Mouse (Mus musculus) frontal cortex, adult (tissue): ENCODE data around the gene Samd10.
A peak's percentile ranks its signal among the peaks of the same experiment; 100 is the strongest.

Source experiments
- ATAC-seq: cut with Nextera tagmentation; 2 replicates; pipeline ENCODE4 v1.9.2; 2017; ENCODE audit warnings: mild to moderate bottlenecking, moderate library complexity, mixed read lengths; ENCODE audit not compliant: low TSS enrichment

The Samd10 gene

GRCm38 (mm10) chr2:181577126-181577525, 21.9 kb downstream of the Samd10 start:
- ATAC-seq: no peak

- no peak for ATAC-seq
These were observed 22.4 kb downstream of the Samd10 start for GRCm38 (mm10) chr2:181576613-181577012.

GRCm38 (mm10) chr2:181574921-181575545, 24.0 kb downstream of the Samd10 start:
- ATAC-seq: no peak

- ATAC-seq: no peak
These were observed 25.1 kb downstream of the Samd10 start for GRCm38 (mm10) chr2:181573961-181574360.

GRCm38 (mm10) chr2:181572921-181573920, 25.8 kb downstream of the Samd10 start:
- ATAC-seq: no peak

- no peak for ATAC-seq
These were observed 26.9 kb downstream of the Samd10 start for GRCm38 (mm10) chr2:181571941-181572670.

GRCm38 (mm10) chr2:181570921-181571595, 28.0 kb downstream of the Samd10 start:
- ATAC-seq: peak; percentile 60

- ATAC-seq: no peak
These were observed 28.6 kb downstream of the Samd10 start for GRCm38 (mm10) chr2:181570375-181570774.

- no peak for ATAC-seq
These were observed 29.2 kb downstream of the Samd10 start for GRCm38 (mm10) chr2:181569856-181570255.

GRCm38 (mm10) chr2:181568272-181569008, 30.6 kb downstream of the Samd10 start:
- no peak for ATAC-seq

GRCm38 (mm10) chr2:181567338-181567737, 31.7 kb downstream of the Samd10 start:
- ATAC-seq: no peak

- ATAC-seq: no peak
These were observed 45.2 kb downstream of the Samd10 start for GRCm38 (mm10) chr2:181553772-181554171.

GRCm38 (mm10) chr2:181550233-181550632, 48.8 kb downstream of the Samd10 start:
- no peak for ATAC-seq

GRCm38 (mm10) chr2:181548682-181549081, 50.3 kb downstream of the Samd10 start:
- ATAC-seq: no peak

- no peak for ATAC-seq
These were observed 50.8 kb downstream of the Samd10 start for GRCm38 (mm10) chr2:181548227-181548626.

GRCm38 (mm10) chr2:181546142-181546541, 52.9 kb downstream of the Samd10 start:
- ATAC-seq: no peak
